Mouse (Mus musculus) CD4-positive, CD25-positive, alpha-beta regulatory T cell, adult 2 months (primary cell): ENCODE data around the gene Wdr45.

Experiments
- DNase-seq: peaks from one replicate; pipeline ENCODE4 v3.0.0-alpha.2; 2012; ENCODE audit warnings: low read depth, low spot score

Wdr45 gene

DNA sequence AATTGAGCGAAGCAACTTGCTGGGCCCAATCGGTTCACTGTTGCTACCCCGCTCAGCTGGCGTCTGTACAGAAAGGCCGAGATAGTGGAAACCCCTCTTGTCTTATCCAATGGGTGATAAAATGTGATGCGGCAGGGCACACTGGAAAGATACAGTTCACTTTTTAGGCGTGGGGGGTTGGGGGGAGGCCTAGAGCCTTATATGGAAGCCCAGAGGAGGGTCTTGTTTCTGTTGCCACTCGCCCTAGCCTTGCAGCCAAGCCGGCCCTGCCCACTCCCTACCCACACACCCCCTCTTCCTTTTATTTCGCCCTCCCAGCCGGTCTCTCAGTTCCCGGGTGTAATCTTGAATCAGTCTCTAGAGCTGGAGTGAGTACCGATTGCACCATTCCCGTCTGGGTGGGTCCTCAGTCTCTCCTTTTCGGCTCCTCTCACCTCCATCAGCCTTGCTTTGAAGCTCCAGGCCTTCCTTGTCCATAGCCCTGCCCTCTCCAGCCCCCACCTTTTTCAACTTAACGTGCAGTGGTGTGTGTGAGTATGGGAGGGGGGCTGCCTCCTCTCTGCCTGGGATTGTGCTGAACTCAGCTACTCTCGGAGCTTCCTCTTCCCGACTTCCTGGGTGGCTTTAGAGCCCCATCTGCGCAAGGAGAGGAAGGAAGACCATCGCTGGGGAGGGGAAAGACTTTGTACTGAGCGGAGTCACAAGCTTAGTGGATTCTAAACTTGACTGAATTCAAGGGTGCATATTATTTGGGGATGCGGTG, 49.7 kb downstream of the Wdr45 start:
- peak; percentile 37 for DNase-seq

DNA sequence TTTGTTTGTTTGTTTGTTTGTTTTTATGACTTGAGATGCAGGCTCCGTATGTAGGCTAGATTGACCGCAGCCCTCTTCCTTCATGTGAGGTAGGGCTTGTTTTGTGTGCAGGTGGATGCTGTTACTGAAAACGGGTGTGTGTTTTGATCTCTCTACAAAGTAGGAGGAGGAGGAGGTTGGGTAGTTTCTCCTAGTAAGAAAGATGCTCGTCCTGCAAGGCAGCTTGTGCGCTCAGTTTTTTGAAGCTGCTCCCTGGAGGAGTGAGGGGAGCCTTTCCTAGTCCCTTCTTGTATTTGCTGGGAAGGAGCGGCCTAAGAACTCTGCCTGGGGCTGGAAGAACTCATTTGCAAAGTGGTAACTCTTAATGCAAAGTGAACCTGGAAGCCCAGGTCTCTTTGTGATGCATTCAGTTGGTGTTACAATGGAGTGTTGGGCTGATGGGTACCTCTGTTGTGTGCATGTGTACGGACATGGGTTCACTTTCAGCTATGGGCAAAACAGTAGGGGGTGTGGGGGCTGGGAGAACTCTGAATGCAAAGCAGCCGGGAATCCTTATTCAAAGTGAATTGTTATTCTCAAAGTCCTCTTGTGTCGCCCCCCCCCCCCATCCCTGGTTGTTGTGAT, 50.6 kb downstream of the Wdr45 start:
- no peak for DNase-seq

- no peak for DNase-seq
Measured at GRCm38 (mm10) chrX:7765281-7765670, 51.1 kb downstream of the Wdr45 start.

GRCm38 (mm10) chrX:7765764-7766163, 51.6 kb downstream of the Wdr45 start:
- DNase-seq, result no peak

DNA sequence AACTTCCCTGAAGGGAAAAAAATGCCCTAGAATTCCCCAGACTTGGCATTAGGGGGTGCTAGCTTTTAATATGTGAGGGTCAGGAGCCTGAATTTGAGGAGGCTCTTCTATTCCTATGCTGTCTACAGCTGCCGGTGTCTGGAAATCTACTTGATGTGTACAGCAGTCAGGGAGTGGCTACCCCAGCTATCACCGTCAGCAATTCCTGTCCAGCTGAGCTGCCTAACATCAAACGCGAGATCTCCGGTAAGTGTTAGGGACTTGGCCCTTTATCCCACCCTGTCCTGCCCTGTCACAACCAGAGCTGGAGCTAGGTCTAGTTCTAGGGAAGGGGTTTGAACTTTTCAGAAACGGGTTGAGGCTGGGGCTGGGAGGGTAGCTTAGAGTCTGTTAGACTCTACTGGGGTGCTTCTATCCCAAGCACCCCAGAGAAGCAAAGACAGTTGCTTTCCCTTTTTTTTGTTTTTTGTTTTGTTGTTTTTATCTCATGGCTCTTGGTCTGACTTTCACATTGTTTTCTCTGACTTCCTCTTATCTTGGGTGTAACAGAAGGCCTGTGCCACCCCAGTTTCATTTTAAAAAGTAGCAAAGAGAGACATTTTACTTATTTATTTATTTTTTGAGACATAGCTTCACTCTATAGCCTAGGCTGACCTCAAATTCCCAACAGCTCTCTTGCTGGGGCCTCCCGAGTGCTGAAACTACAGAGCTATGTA, 55.3 kb downstream of the Wdr45 start:
- DNase-seq, result no peak

DNA sequence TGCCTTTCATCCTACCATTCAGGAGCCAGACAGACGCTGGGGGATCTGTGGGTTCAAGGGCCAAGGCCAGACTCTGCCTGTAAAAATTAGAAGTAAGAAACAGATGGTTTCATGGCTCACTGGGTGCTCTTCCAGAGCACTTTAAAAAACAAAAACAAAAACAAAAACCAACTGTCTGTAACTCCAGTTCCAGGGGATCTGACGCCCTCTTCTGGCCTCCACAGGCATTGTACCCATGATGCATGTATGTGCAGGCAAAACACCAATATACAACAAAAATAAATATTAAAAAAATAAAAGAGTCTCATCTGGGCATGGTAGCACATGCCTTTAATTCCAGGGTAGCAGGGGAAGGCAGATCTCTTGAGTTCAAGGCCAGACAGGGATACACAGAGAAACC, 58.6 kb downstream of the Wdr45 start:
- DNase-seq, result peak; percentile 36

GRCm38 (mm10) chrX:7775501-7776205, 61.5 kb downstream of the Wdr45 start:
- no peak for DNase-seq

DNA sequence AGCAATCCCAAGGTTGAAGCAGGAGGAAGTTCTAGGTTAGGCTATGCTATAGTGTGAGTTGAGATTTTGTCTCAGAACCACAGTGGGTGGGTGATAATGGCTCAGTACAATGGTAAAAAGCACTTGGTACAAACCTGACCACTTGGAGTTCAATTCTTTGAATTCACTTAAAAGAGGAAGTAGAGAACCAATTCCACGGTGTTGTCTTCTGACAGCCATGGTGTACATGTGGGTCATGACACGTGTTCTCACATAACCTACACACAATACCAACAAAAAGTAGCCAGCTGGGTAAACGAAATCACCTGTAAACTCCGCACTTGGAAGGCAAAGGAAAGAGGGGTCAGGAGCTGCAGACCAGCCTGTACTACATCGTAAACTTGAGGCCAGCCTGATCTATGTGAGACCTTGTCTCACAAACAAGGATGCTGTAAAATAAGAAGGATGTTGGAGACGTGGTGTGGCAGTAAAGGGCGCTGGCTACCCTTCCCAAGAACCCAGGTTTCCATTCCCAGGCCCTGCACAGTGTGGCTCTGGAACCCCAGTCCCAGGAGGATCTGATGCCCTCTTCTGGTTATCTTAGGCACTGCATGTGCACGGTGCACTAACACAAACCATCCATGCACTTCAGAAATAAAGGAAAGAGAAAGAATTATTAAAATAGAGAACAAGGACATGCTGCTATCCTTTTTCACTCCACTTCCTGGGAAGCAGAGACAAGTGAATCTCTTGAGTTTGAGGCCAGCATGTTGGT, 62.4 kb downstream of the Wdr45 start:
- peak; percentile 70 for DNase-seq
